Mouse (Mus musculus) adrenal gland, adult 10 weeks (tissue): Measurements from ENCODE around the gene Sema7a. TPM values are rescaled to one million over a fixed set of nuclear protein-coding genes. Genes with fewer than 3 reads are reported as not detected.

Experiments
- polyA plus RNA-seq: library from polyadenylated mRNA; stranded (reverse); fragments of 350-450 nt; fragmentation: Illumina TruSeq; extraction: RNeasy Lipid Tissue Mini Kit (QIAGEN cat#74804); gene quantifications from one replicate; pipeline ENCODE4 v1.2.3, GENCODE M21; 2014; ENCODE audit warnings: low read depth, low replicate concordance

Gene Sema7a
- 2.4 TPM for polyA plus RNA-seq

DNA sequence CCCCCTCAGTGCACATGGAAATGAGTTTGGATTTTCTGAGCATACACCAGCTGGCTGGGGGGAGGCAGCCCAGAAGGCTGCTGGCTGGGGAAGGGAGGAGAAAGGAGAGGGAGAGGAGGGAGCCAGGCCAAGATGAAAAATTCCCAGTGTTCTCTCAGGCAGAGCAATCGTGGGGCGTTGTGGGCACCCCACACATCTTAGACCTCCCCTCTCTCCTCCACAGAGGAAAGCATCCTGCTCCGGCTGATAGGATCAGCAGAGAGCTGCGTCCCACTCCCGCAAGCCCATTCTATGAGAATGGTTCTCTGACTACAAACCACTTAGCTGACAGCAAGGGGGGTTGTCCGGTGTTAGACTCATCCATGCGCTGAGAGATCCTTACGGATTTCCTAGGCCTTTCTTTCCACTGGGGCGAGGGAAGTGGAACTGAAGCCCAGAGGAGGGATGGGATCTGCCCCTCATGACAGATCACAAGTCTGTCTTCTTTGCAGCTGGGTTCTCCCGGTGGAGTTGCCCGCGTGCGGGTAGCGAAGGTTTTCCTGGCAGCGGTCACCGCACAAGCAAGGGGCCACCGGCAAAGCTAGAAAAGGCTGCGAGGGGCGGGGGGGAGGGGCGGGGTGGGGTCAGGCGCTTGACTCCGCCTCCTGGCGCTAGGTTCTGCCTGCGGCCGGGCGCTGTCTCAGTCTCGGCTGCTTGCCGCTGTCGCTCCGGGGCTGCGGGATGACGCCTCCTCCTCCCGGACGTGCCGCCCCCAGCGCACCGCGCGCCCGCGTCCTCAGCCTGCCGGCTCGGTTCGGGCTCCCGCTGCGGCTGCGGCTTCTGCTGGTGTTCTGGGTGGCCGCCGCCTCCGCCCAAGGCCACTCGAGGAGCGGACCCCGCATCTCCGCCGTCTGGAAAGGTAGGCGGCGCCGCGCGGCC is at the start of gene Sema7a:
TSS of gene Sema7a (plus strand) at position 682 of the 918 bp plus-strand sequence.

GRCm38 (mm10) chr9:57910254-57911160 is 29.4 kb upstream of the Sema7a start, which contains the start of gene Ubl7:
TSS of gene Ubl7 (plus strand) at chr9:57910979.

DNA sequence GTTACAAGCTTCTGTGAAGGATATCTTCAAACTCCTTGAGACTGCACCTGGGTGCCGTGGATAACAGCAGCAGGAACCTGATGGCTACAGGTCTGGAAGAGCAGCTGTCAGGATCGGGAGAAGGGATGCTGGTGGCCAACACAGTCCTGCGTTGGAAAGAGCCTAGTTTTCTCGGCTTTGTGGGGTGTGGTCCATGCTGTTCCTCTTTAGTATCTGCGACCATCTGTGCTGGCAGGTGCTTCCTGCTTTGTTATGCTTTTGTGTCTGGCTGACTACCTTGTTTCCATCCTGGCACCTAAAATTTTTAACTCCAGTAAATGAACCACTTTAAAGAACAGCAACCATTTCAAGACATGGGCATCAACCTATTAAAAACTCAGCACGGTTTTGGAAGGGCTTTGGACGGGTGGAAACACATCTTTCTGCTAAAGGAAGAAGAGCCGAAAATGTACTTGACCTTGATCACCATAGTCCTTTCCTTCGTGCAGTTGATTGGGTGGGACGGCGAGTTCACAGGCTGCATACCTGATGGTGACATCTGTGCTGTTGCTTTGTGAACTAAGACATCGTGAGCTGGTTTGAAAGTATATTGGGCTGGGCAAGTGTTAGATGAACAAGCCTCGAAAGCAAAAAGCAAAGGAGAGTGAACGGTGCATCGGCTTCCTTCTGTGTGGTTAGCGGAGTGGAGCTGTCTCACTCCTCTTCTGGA is 66.0 kb downstream of the Sema7a start, which contains the start of gene Cyp11a1:
TSS of gene Cyp11a1 (plus strand) at position 659 of the 709 bp plus-strand sequence.

Other genes with a start within 250 kb of the Sema7a start
- gene Edc3, start 231.6 kb upstream of the Sema7a start, polyA plus RNA-seq: 3.7 TPM
- 49.8 TPM for gene Clk3, start 174.3 kb upstream of the Sema7a start, polyA plus RNA-seq
- gene Arid3b, start 103.3 kb upstream of the Sema7a start, polyA plus RNA-seq: 0.58 TPM
- gene Ubl7, start 29.1 kb upstream of the Sema7a start, polyA plus RNA-seq: 72.4 TPM
- gene Cyp11a1, start 66.3 kb downstream of the Sema7a start, polyA plus RNA-seq: 1,517 TPM
- not detected for gene Stra6, start 123.7 kb downstream of the Sema7a start, polyA plus RNA-seq
- not detected for gene Ccdc33, start 178.7 kb downstream of the Sema7a start, polyA plus RNA-seq